Mouse (Mus musculus) cerebellum, adult 9-11 months (tissue): ENCODE results near the gene Btg1-ps2.
A peak's percentile ranks its signal among the peaks of the same experiment; 100 is the strongest.
"Not testable (repeated sequence)": the region's sequence is repeated elsewhere in the genome, so short reads cannot be mapped to it uniquely, and the experiment has no call there.

Experiments used
- DNase-seq: peaks from one replicate; pipeline ENCODE4 v3.0.0; 2022

Btg1-ps2 gene

GRCm38 (mm10) chrX:38043014-38043413, at the start of gene Btg1-ps2:
Gene Btg1-ps2 (minus strand): TSS chrX:38043114.
- DNase-seq = not testable (repeated sequence)

GRCm38 (mm10) chrX:38085041-38085440, 42.1 kb upstream of the Btg1-ps2 start, which contains the start of gene Rhox11:
Gene Rhox11 (minus strand): TSS chrX:38085141.
- no peak for DNase-seq

- peak; percentile 17 for DNase-seq
These were observed 41.3 kb upstream of the Btg1-ps2 start for GRCm38 (mm10) chrX:38084226-38084625.

- DNase-seq = no peak
These were observed 23.3 kb upstream of the Btg1-ps2 start, which contains the start of gene Rhox10 for GRCm38 (mm10) chrX:38066175-38066574. Gene Rhox10 (plus strand): TSS chrX:38066475.

- no peak for DNase-seq
These were observed 18.6 kb upstream of the Btg1-ps2 start for GRCm38 (mm10) chrX:38061544-38061943.

- DNase-seq = no peak
These were observed 3.2 kb downstream of the Btg1-ps2 start for GRCm38 (mm10) chrX:38039666-38040065.

GRCm38 (mm10) chrX:38033841-38034240, 9.1 kb downstream of the Btg1-ps2 start:
- DNase-seq = no peak

- not testable (repeated sequence) for DNase-seq
These were observed 24.3 kb downstream of the Btg1-ps2 start, which contains the start of gene Btg1-ps1 for GRCm38 (mm10) chrX:38018597-38018996. Gene Btg1-ps1 (minus strand): TSS chrX:38018815.

GRCm38 (mm10) chrX:38008756-38009155, 34.2 kb downstream of the Btg1-ps2 start:
- DNase-seq = no peak
